8 mouse cellular contexts compared by ENCODE assay signal in the genomic region with DNA sequence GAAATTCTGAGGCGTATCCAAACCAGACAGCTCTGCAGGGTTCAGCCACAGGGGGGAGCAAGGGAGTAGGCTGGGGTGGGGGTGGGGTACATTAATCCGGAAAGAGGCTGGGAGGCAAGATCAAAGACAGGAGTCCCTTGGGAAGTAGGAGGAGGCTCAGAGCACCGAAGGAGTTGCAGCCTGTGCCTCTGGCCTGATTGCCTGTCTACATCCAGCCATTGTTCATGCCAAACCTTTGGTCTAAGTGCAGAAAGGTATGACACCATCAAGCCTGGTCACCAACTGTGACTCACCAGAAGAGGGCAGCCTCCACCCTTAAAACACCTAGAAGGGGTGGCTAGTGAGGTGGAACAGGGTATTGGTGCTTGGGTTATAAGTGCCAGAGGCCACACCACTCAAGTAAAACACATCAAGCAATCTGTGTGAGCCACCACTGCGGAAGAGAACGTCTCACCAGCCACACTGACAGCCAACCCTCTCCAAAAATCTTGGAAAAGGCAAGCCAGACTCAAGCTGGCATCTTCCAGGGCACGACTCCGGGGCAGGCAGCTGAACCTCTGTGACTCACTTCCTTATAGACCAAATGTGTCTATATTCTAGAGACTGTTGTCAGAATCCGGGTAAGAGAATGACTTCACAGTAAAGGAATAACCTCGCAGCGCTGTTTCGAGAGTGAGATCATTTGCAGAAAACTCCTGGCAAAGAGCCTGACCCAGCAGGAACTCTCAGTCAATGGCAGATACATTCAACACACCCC. TPM values are rescaled to one million over a fixed set of nuclear protein-coding genes. Genes with fewer than 3 reads are reported as not detected.
DNase-seq lines count a peak whose midpoint lies in the region; ATAC-seq and TF ChIP-seq lines count a peak whose summit lies in the region.

No protein-coding gene starts in this region.

- TF ChIP-seq CTCF in C2C12 (IDR thresholded peaks at IDR 0.05; ENCODE audit: control insufficient read depth, insufficient read depth, insufficient read length) = peak; percentile 60

- H3K9ac ChIP-seq in heart, embryonic 15.5 days = no peak overlapping the region

- no peak overlapping the region for H3ac ChIP-seq in C2C12 (ENCODE audit: control insufficient read depth, insufficient read length, low read depth)

- H3K79me2 ChIP-seq in C2C12 (ENCODE audit: control insufficient read depth, insufficient read depth) = peaks cover 9% of the 10 kb centered on the region

- H3K4me1 ChIP-seq in heart, embryonic 15.5 days (replicated peaks) = peaks cover 28% of the 10 kb centered on the region

- peak overlapping the region; percentile 19; the same call in 1 of the 2 replicates for H3K4me2 ChIP-seq in heart, embryonic 15.5 days

- peak overlapping the region; percentile 54 for H3K27ac ChIP-seq in heart, embryonic 15.5 days

- H3K9me3 ChIP-seq in heart, embryonic 15.5 days (replicated peaks) = no peaks in the 10 kb centered on the region

- no peaks in the 10 kb centered on the region for H3K36me3 ChIP-seq in C2C12 (ENCODE audit: control insufficient read depth, insufficient read depth)
- H3K36me3 ChIP-seq in heart, embryonic 15.5 days = no peaks in the 10 kb centered on the region

- 21% methylated on average over 11 of the region's 11 CpGs for WGBS in heart, embryonic 15.5 days

- H3K27me3 ChIP-seq in C2C12 (ENCODE audit: control insufficient read depth, insufficient read depth, insufficient read length) = no peaks in the 10 kb centered on the region
- H3K27me3 ChIP-seq in heart, embryonic 15.5 days = peaks cover 5% of the 10 kb centered on the region

- ATAC-seq in heart, embryonic 15.5 days (replicated peaks; ENCODE audit: insufficient number of reproducible peaks, insufficient read depth, low FRiP score, low read depth) = no peak; the same call in 1 of the 2 replicates
- peak; percentile 84 for ATAC-seq in megakaryocyte, adult 5-6 weeks (ENCODE audit: poor library complexity, severe bottlenecking)

- peak; percentile 37 for DNase-seq in cerebellum, adult 11-12 months
- no peak for DNase-seq in cerebellum, adult 8-10 months
- DNase-seq in cerebellum, adult 9-10 months = peak; percentile 54
- DNase-seq in kidney, postnatal 10 days = peak; percentile 63
- peak; percentile 64 for DNase-seq in thymus, postnatal 4 days

- no peaks in the 10 kb centered on the region for H3K79me3 ChIP-seq in C2C12 (ENCODE audit: low read depth)

- no peak overlapping the region for H3K4me3 ChIP-seq in C2C12 (ENCODE audit: insufficient read depth, poor library complexity, severe bottlenecking)
- no peak overlapping the region for H3K4me3 ChIP-seq in heart, embryonic 15.5 days

TF ChIP-seq in C2C12, 6 proteins besides CTCF, POLR2A, EP300 and RAD21:
- TF ChIP-seq MAX (IDR thresholded peaks at IDR 0.05) (no peak), MYOD1 (IDR thresholded peaks at IDR 0.05; ENCODE audit: control insufficient read depth, insufficient read length, low read depth) (peak; percentile 28), FOSL1 (IDR thresholded peaks at IDR 0.05; ENCODE audit: insufficient read depth, low read length, poor library complexity, severe bottlenecking) (no peak)

RNA-seq across cellular contexts. Expression of a gene that starts 4.9 kb away (rescaled TPM):
- polyA plus RNA-seq in C2C12 (2012; fragmentation: generic; extraction: Trizol) = 12.5 TPM
- polyA plus RNA-seq in heart, embryonic 15.5 days (2015; fragmentation: Nextera tagmentation; extraction: Ambion mirVana) = 6.8 and 10.4 TPM in 2 replicates
- total RNA-seq in megakaryocyte, adult 5-6 weeks (2015) = 0.25 and 0.38 TPM in 2 replicates
- total RNA-seq in megakaryocyte, adult 5-6 weeks (2017) = 0.29 and 1.5 TPM in 2 replicates

RNA-seq across cellular contexts. Expression of a gene that starts 34.4 kb away (rescaled TPM):
- 176 TPM for polyA plus RNA-seq in C2C12 (2012; fragmentation: generic; extraction: Trizol)
- 149 and 155 TPM in 2 replicates for polyA plus RNA-seq in heart, embryonic 15.5 days (2015; fragmentation: Nextera tagmentation; extraction: Ambion mirVana)
- total RNA-seq in megakaryocyte, adult 5-6 weeks (2015) = 41.2 and 48.0 TPM in 2 replicates
- total RNA-seq in megakaryocyte, adult 5-6 weeks (2017) = 69.0 and 71.2 TPM in 2 replicates
